Mouse (Mus musculus) bone marrow macrophage, adult 2 months (primary cell): ENCODE data around the gene Hspbap1.

Experiments
- CTCF ChIP-seq: IDR thresholded peaks from 2 replicates; pipeline ENCODE4 v1.5.1; 2012; ENCODE audit warnings: low read depth, mild to moderate bottlenecking, low read length, moderate library complexity
- POLR2A ChIP-seq: IDR thresholded peaks from 2 replicates; pipeline ENCODE4 v1.6.1; 2012; ENCODE audit warnings: mild to moderate bottlenecking, low read depth, low read length, borderline replicate concordance

GRCm38 (mm10) chr16:35791962-35792521 is 21.9 kb downstream of the Hspbap1 start:
- TF ChIP-seq CTCF (no peak), POLR2A (no peak)
